Mouse (Mus musculus) kidney, adult 2 months (tissue): ENCODE measurements around the gene Cops7a. TPM values are rescaled to one million over a fixed set of nuclear protein-coding genes. Genes with fewer than 3 reads are reported as not detected.

Experiments
- DNase-seq: peaks from one replicate; pipeline ENCODE4 v3.0.0; 2021
- H3K27ac ChIP-seq: fragments of 200-500 bp; 2 replicates; pipeline ENCODE4 v1.5.1; 2012; ENCODE audit warnings: low read depth, low read length, control low read depth, inconsistent platforms; ENCODE audit not compliant: insufficient read depth
- H3K27me3 ChIP-seq: fragments of 200-500 bp; replicated peaks from 2 replicates; pipeline ENCODE4 v1.6.1; 2012; ENCODE audit warnings: mild to moderate bottlenecking, moderate library complexity, low read length, inconsistent platforms; ENCODE audit not compliant: control insufficient read depth, insufficient read depth
- H3K36me3 ChIP-seq: fragments of 200-500 bp; 2 replicates; pipeline ENCODE4 v1.6.1; 2012; ENCODE audit warnings: mild to moderate bottlenecking, moderate library complexity, low read length, inconsistent platforms; ENCODE audit not compliant: control insufficient read depth, insufficient read depth
- H3K4me1 ChIP-seq: fragments of 200-500 bp; 2 replicates; pipeline ENCODE4 v1.6.1; 2011; ENCODE audit warnings: low read length; ENCODE audit not compliant: control insufficient read depth, insufficient read depth
- H3K4me3 ChIP-seq: fragments of 200-500 bp; 2 replicates; pipeline ENCODE4 v1.5.1; 2011; ENCODE audit warnings: mild to moderate bottlenecking, low read depth, low read length, control low read depth; ENCODE audit not compliant: insufficient read depth
- CTCF ChIP-seq: fragments of 200-500 bp; conservative IDR thresholded peaks from 2 replicates; pipeline ENCODE4 v1.5.1; 2011; ENCODE audit warnings: low read depth, mild to moderate bottlenecking, control low read depth, low read length, moderate library complexity, mixed read lengths; ENCODE audit not compliant: insufficient read depth, insufficient read length
- POLR2A ChIP-seq: fragments of 200-500 bp; IDR thresholded peaks from one replicate; pipeline ENCODE4 v1.6.1; 2011; ENCODE audit warnings: low read depth, low read length, control low read depth
- WGBS: fragments of 180-500 bp; shearing (Covaris S2); methylation state at CpG from one replicate; pipeline ENCODE4 v1.1.7; 2018; 5-methylcytosine and 5-hydroxymethylcytosine counted together
- polyA plus RNA-seq: library from polyadenylated mRNA; depleted of rRNA; stranded (reverse); fragments of >200 nt; gene quantifications from 2 replicates; pipeline ENCODE4 v1.2.3, GENCODE M21; 2012

The Cops7a gene
- polyA plus RNA-seq, 1 experiment, result 276 TPM

- DNase-seq, result no peak
- no peak for TF ChIP-seq CTCF
- TF ChIP-seq POLR2A, result no peak
- 69% methylated on average over 2 of the region's 2 CpGs for WGBS
- H3K4me3 ChIP-seq, result no peak overlapping the region
- H3K27me3 ChIP-seq, result no peaks in the 10 kb centered on the region
- no peak overlapping the region for H3K27ac ChIP-seq
- peaks cover 3% of the 10 kb centered on the region; the same call in 1 of the 2 replicates for H3K36me3 ChIP-seq
- H3K4me1 ChIP-seq, result peaks cover 4% of the 10 kb centered on the region; the same call in 1 of the 2 replicates
Observed at GRCm38 (mm10) chr6:124937493-124937892, 27.8 kb downstream of the Cops7a start.

DNA sequence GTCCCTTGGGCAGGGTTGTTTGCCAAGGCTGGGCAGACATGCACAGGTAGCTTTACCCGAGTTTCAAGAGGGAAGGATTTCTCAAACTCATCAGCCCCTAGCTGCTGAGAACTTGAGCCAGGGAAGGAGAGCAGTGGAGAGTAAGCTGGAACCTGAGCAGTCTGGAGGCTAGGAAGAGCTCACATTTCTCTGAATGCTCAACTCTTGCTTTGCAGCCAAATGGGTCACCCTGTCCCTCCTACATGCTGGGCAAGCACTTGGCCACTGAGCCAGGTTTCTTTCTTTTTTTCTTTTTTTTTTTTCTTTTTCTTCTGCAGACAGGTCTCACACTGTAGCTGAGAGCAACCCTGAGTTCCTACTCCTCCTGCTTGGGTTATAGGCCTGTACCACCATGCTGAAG, 28.7 kb downstream of the Cops7a start:
- Histone ChIP-seq H3K4me3 (no peak overlapping the region), H3K36me3 (peaks cover 3% of the 10 kb centered on the region; the same call in 1 of the 2 replicates), H3K27ac (no peak overlapping the region), H3K4me1 (peaks cover 9% of the 10 kb centered on the region; the same call in 1 of the 2 replicates), H3K27me3 (no peaks in the 10 kb centered on the region)
- WGBS, result 61% methylated on average over 1 of the region's 1 CpGs
- no peak for DNase-seq
- TF ChIP-seq POLR2A, result no peak

GRCm38 (mm10) chr6:124934670-124935069, 30.7 kb downstream of the Cops7a start:
- Histone ChIP-seq H3K36me3 (peaks cover 3% of the 10 kb centered on the region; the same call in 1 of the 2 replicates), H3K27ac (no peak overlapping the region), H3K27me3 (no peaks in the 10 kb centered on the region), H3K4me1 (peaks cover 15% of the 10 kb centered on the region; the same call in 1 of the 2 replicates), H3K4me3 (no peak overlapping the region)
- 81% methylated on average over 7 of the region's 7 CpGs for WGBS
- DNase-seq, result no peak
- no peak for TF ChIP-seq CTCF
- TF ChIP-seq POLR2A, result no peak

DNA sequence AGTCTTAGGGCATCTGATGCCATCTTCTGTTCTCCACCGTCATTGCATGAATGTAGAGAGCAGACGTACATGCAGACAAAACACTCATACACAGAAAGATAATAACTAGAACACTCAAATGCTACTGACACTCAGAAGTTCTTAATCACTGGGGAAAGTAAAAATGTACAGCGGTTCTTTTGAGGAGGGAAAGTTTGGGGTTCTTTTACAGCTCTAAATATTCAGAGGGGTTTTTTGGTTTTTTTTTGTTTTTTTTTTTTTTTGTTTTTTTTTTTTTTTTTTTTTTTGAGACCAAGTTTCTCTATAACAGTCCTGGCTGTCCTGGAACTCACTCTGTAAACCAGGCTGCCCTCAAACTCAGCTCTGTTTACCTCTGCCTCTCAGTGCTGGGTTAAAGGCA, 32.2 kb downstream of the Cops7a start:
- peaks cover 15% of the 10 kb centered on the region; the same call in 1 of the 2 replicates for H3K4me1 ChIP-seq
- 92% methylated on average over 3 of the region's 3 CpGs for WGBS
- no peak for DNase-seq
- no peak overlapping the region for H3K4me3 ChIP-seq
- H3K27me3 ChIP-seq, result no peaks in the 10 kb centered on the region
- H3K27ac ChIP-seq, result no peak overlapping the region
- H3K36me3 ChIP-seq, result peaks cover 3% of the 10 kb centered on the region; the same call in 1 of the 2 replicates
- TF ChIP-seq POLR2A (no peak), CTCF (no peak)

DNA sequence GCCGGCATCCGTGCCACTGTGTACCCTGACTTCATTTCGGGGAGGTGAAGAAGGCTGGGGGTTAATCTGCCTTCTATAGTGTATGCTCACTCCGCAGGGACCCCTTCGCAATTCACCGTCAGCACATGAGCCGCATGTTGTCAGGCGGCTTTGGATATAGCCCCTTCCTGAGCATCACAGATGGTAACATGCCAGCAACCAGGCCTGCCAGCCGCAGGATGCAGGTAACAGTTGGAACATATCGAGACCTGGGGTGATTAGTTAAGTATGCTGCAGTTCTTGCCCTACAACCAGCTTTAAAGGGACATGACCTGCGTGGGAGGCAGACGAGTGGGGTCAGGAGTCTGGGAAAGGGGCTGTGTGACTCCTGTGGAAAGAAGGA, 33.0 kb downstream of the Cops7a start:
- 25% methylated on average over 12 of the region's 12 CpGs for WGBS
- TF ChIP-seq CTCF, result no peak
- TF ChIP-seq POLR2A, result no peak
- DNase-seq, result no peak

GRCm38 (mm10) chr6:124931525-124932313, 33.6 kb downstream of the Cops7a start:
- Histone ChIP-seq H3K4me3 (peak overlapping the region; percentile 86), H3K27me3 (no peaks in the 10 kb centered on the region), H3K4me1 (peaks cover 15% of the 10 kb centered on the region; the same call in 1 of the 2 replicates), H3K27ac (peak overlapping the region; percentile 89), H3K36me3 (peaks cover 3% of the 10 kb centered on the region; the same call in 1 of the 2 replicates)
- WGBS, result under 1% methylated on average over 48 of the region's 48 CpGs
- TF ChIP-seq CTCF (0 out of 2 replicates have a peak, but pooled peaks have one; percentile 12), POLR2A (no peak)
- DNase-seq, result peak; percentile 42

More for the DNA sequence above, 33.0 kb downstream of the Cops7a start:
- Histone ChIP-seq H3K4me1 (peaks cover 15% of the 10 kb centered on the region; the same call in 1 of the 2 replicates), H3K4me3 (peak overlapping the region; percentile 86), H3K27ac (peak overlapping the region; percentile 30), H3K27me3 (no peaks in the 10 kb centered on the region), H3K36me3 (peaks cover 3% of the 10 kb centered on the region; the same call in 1 of the 2 replicates)
